Mouse (Mus musculus) kidney, embryonic 14.5 days (tissue): Measurements from ENCODE around the gene St6galnac3. TPM values are rescaled to one million over a fixed set of nuclear protein-coding genes. Genes with fewer than 3 reads are reported as not detected.
A peak's percentile ranks its signal among the peaks of the same experiment; 100 is the strongest.
"Not testable (repeated sequence)": the region's sequence is repeated elsewhere in the genome, so short reads cannot be mapped to it uniquely, and the experiment has no call there.

Experiments
- ATAC-seq: fragments of 200-750 bp; cut with Nextera tagmentation; 2 replicates; pipeline ENCODE4 v1.8.0; 2017; ENCODE audit warnings: moderate number of reproducible peaks, mild to moderate bottlenecking, moderate TSS enrichment, moderate library complexity; ENCODE audit not compliant: low FRiP score, low TSS enrichment
- H3K27ac ChIP-seq: fragments of 300-500 bp; sonication (generic); 2 replicates; pipeline ENCODE4 v1.5.1; 2014; ENCODE audit warnings: low read depth, mild to moderate bottlenecking, low read length, moderate library complexity, mixed read lengths
- H3K27me3 ChIP-seq: fragments of 300-500 bp; sonication (generic); 2 replicates; pipeline ENCODE4 v1.6.1; 2014; ENCODE audit warnings: mild to moderate bottlenecking, low read length; ENCODE audit not compliant: control insufficient read depth, insufficient read depth
- H3K36me3 ChIP-seq: fragments of 300-500 bp; sonication (generic); 2 replicates; pipeline ENCODE4 v1.6.1; 2014; ENCODE audit warnings: low read length, mixed read lengths; ENCODE audit not compliant: control insufficient read depth, insufficient read depth
- H3K4me1 ChIP-seq: fragments of 300-500 bp; sonication (generic); 2 replicates; pipeline ENCODE4 v1.6.1; 2014; ENCODE audit warnings: low read length, mixed read lengths; ENCODE audit not compliant: control insufficient read depth, insufficient read depth
- H3K4me2 ChIP-seq: fragments of 300-500 bp; sonication (generic); replicated peaks from 2 replicates; pipeline ENCODE4 v1.6.1; 2014; ENCODE audit warnings: low read depth, mild to moderate bottlenecking, low read length
- H3K4me3 ChIP-seq: fragments of 300-500 bp; sonication (generic); 2 replicates; pipeline ENCODE4 v1.5.1; 2014; ENCODE audit warnings: mild to moderate bottlenecking, low read length
- H3K9ac ChIP-seq: fragments of 300-500 bp; sonication (generic); 2 replicates; pipeline ENCODE4 v1.6.1; 2014; ENCODE audit warnings: low read depth, mild to moderate bottlenecking, low read length, moderate library complexity
- H3K9me3 ChIP-seq: fragments of 300-500 bp; sonication (generic); 2 replicates; pipeline ENCODE4 v1.6.1; 2016; ENCODE audit warnings: low read length; ENCODE audit not compliant: control insufficient read depth
- WGBS: fragments of 180-500 bp; shearing (Covaris S2); extraction: QIAGEN DNeasy Blood & Tissue Kit; methylation state at CpG from one replicate; pipeline ENCODE4 v1.1.7; 2014; 5-methylcytosine and 5-hydroxymethylcytosine counted together
- polyA plus RNA-seq: library from polyadenylated mRNA; unstranded; fragments of >200 nt; fragmentation: Nextera tagmentation; extraction: Ambion mirVana; gene quantifications from 2 replicates; pipeline ENCODE4 v1.2.1, GENCODE M21; 2014

The St6galnac3 gene
- polyA plus RNA-seq, 1 experiment from 2014 or later: 63.8 TPM

- no peaks in the 10 kb centered on the region for H3K36me3 ChIP-seq
- H3K9ac ChIP-seq: no peak overlapping the region
- H3K4me2 ChIP-seq: no peak overlapping the region
- ATAC-seq: peak; percentile 55
- 89% methylated on average over 2 of the region's 2 CpGs for WGBS
- H3K9me3 ChIP-seq: no peaks in the 10 kb centered on the region
- H3K4me3 ChIP-seq: no peak overlapping the region
- no peak overlapping the region for H3K27ac ChIP-seq
- H3K4me1 ChIP-seq: peaks cover 4% of the 10 kb centered on the region; the same call in 1 of the 2 replicates
- H3K27me3 ChIP-seq: no peaks in the 10 kb centered on the region
Observed at GRCm38 (mm10) chr3:153756500-153756996, 31.6 kb upstream of the St6galnac3 start.

- H3K27me3 ChIP-seq, H3K4me3 ChIP-seq, H3K36me3 ChIP-seq, H3K9ac ChIP-seq, H3K4me2 ChIP-seq, H3K4me1 ChIP-seq, H3K9me3 ChIP-seq, H3K27ac ChIP-seq, ATAC-seq: not testable (repeated sequence)
- WGBS: 59% methylated on average over 14 of the region's 14 CpGs
Observed at GRCm38 (mm10) chr3:153755785-153756326, 30.9 kb upstream of the St6galnac3 start.

GRCm38 (mm10) chr3:153751435-153751834 is 26.5 kb upstream of the St6galnac3 start:
- Histone ChIP-seq H3K4me3 (no peak overlapping the region), H3K36me3 (no peaks in the 10 kb centered on the region), H3K4me2 (no peak overlapping the region), H3K27me3 (no peaks in the 10 kb centered on the region), H3K9me3 (no peaks in the 10 kb centered on the region), H3K4me1 (no peaks in the 10 kb centered on the region), H3K9ac (no peak overlapping the region), H3K27ac (no peak overlapping the region)
- no peak for ATAC-seq
- WGBS: 67% methylated on average over 1 of the region's 1 CpGs

- Histone ChIP-seq H3K27ac (no peak overlapping the region), H3K27me3 (no peaks in the 10 kb centered on the region), H3K9me3 (no peaks in the 10 kb centered on the region), H3K4me3 (no peak overlapping the region), H3K36me3 (no peaks in the 10 kb centered on the region), H3K4me1 (no peaks in the 10 kb centered on the region), H3K4me2 (no peak overlapping the region), H3K9ac (no peak overlapping the region)
- no peak for ATAC-seq
- 83% methylated on average over 6 of the region's 6 CpGs for WGBS
Observed at GRCm38 (mm10) chr3:153749359-153749758, 24.4 kb upstream of the St6galnac3 start.

GRCm38 (mm10) chr3:153748293-153748692 is 23.3 kb upstream of the St6galnac3 start:
- no peaks in the 10 kb centered on the region for H3K27me3 ChIP-seq
- H3K4me1 ChIP-seq: no peaks in the 10 kb centered on the region
- no peak overlapping the region for H3K9ac ChIP-seq
- no peak overlapping the region for H3K4me2 ChIP-seq
- H3K4me3 ChIP-seq: no peak overlapping the region
- H3K27ac ChIP-seq: no peak overlapping the region
- no peaks in the 10 kb centered on the region for H3K36me3 ChIP-seq
- ATAC-seq: no peak
- H3K9me3 ChIP-seq: no peaks in the 10 kb centered on the region
- WGBS: 93% methylated on average over 3 of the region's 3 CpGs

- H3K27me3 ChIP-seq: no peaks in the 10 kb centered on the region
- H3K4me1 ChIP-seq: no peaks in the 10 kb centered on the region
- no peaks in the 10 kb centered on the region for H3K36me3 ChIP-seq
- no peak overlapping the region for H3K27ac ChIP-seq
- H3K4me3 ChIP-seq: no peak overlapping the region
- ATAC-seq: no peak
- H3K9ac ChIP-seq: no peak overlapping the region
- no peaks in the 10 kb centered on the region for H3K9me3 ChIP-seq
- WGBS: 67% methylated on average over 3 of the region's 3 CpGs
- no peak overlapping the region for H3K4me2 ChIP-seq
Observed at GRCm38 (mm10) chr3:153745099-153745498, 20.1 kb upstream of the St6galnac3 start.

- Histone ChIP-seq H3K36me3 (no peaks in the 10 kb centered on the region), H3K27me3 (no peaks in the 10 kb centered on the region), H3K4me3 (no peak overlapping the region), H3K27ac (no peak overlapping the region), H3K4me2 (no peak overlapping the region), H3K9me3 (no peaks in the 10 kb centered on the region), H3K9ac (no peak overlapping the region), H3K4me1 (no peaks in the 10 kb centered on the region)
- no peak for ATAC-seq
- 85% methylated on average over 6 of the region's 6 CpGs for WGBS
Observed at GRCm38 (mm10) chr3:153744447-153744846, 19.5 kb upstream of the St6galnac3 start.

- no peak overlapping the region for H3K9ac ChIP-seq
- no peak for ATAC-seq
- H3K4me3 ChIP-seq: no peak overlapping the region
- no peaks in the 10 kb centered on the region for H3K4me1 ChIP-seq
- H3K27ac ChIP-seq: no peak overlapping the region
- H3K36me3 ChIP-seq: no peaks in the 10 kb centered on the region
- H3K27me3 ChIP-seq: no peaks in the 10 kb centered on the region
- H3K9me3 ChIP-seq: no peaks in the 10 kb centered on the region
- 86% methylated on average over 7 of the region's 7 CpGs for WGBS
- no peak overlapping the region for H3K4me2 ChIP-seq
Observed at GRCm38 (mm10) chr3:153741800-153742199, 16.8 kb upstream of the St6galnac3 start.

- Histone ChIP-seq H3K9ac (no peak overlapping the region), H3K27me3 (no peaks in the 10 kb centered on the region), H3K9me3 (no peaks in the 10 kb centered on the region), H3K36me3 (no peaks in the 10 kb centered on the region), H3K4me2 (no peak overlapping the region), H3K4me1 (0 out of 2 replicates have a peak, but pooled peaks cover 3% of the 10 kb centered on the region), H3K27ac (no peak overlapping the region), H3K4me3 (no peak overlapping the region)
- peak; percentile 83; the same call in 1 of the 2 replicates for ATAC-seq
- 73% methylated on average over 8 of the region's 8 CpGs for WGBS
Observed at GRCm38 (mm10) chr3:153739351-153739750, 14.4 kb upstream of the St6galnac3 start.
